Mouse (Mus musculus): ENCODE results near the gene Mob3a.

DNA sequence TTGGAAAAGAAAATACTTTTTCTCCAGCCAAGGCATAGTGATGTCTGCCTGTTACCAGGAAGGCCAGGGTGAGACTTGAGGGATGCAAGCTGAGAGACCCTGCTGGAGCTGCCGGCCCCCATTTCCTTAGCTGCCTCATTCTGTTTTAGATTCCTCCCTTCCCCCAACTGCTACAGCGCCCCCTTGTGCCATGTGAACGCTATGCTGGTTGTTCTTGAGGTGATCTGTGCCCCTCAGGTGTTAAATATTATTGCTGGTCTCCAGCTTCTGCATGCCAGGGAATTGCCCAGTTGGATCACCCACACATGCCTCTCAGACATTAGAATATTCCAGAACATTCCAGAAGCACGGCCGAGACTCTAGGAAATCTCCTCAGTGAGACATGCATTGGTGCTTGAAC lies 40.6 kb downstream of the Mob3a start:
- peak; percentile 71; the same call in 1 of the 2 replicates for TF ChIP-seq CTCF (IDR thresholded peaks at IDR 0.05; ENCODE audit: borderline replicate concordance, control insufficient read depth, extremely low read depth, insufficient read depth, low read length, poor library complexity)
- no peak for TF ChIP-seq POLR2A (IDR thresholded peaks at IDR 0.05; ENCODE audit: control insufficient read depth, extremely low read depth, insufficient read depth, low read length, poor library complexity)
